Mouse (Mus musculus): Measurements from ENCODE around the gene Gpr87. TPM values are rescaled to one million over a fixed set of nuclear protein-coding genes. Genes with fewer than 3 reads are reported as not detected.

Gpr87 gene
- polyA plus RNA-seq, 1 experiment from 2014 or later: 0.26 TPM

GRCm38 (mm10) chr3:59208650-59209548 lies 14.0 kb upstream of the Gpr87 start:
- H3K4me1 ChIP-seq (replicated peaks): no peaks in the 10 kb centered on the region
- DNase-seq (ENCODE audit: low spot score): peak; percentile 6
- WGBS: 67% methylated on average over 4 of the region's 4 CpGs

GRCm38 (mm10) chr3:59205941-59206340 lies 11.0 kb upstream of the Gpr87 start:
- DNase-seq (ENCODE audit: low spot score): no peak
- no peaks in the 10 kb centered on the region for H3K36me3 ChIP-seq
- no peak overlapping the region for H3K4me3 ChIP-seq
- H3K4me1 ChIP-seq (replicated peaks): no peaks in the 10 kb centered on the region
- WGBS: 83% methylated on average over 4 of the region's 4 CpGs
- no peak overlapping the region for H3K27ac ChIP-seq
- no peaks in the 10 kb centered on the region for H3K27me3 ChIP-seq (ENCODE audit: insufficient read depth, poor library complexity, severe bottlenecking)
- H3K9me3 ChIP-seq: no peaks in the 10 kb centered on the region

More at GRCm38 (mm10) chr3:59208650-59209548, 14.0 kb upstream of the Gpr87 start:
- Histone ChIP-seq H3K36me3 (no peaks in the 10 kb centered on the region), H3K27ac (no peak overlapping the region), H3K9me3 (no peaks in the 10 kb centered on the region), H3K27me3 (ENCODE audit: insufficient read depth, poor library complexity, severe bottlenecking) (no peaks in the 10 kb centered on the region), H3K4me3 (no peak overlapping the region)

GRCm38 (mm10) chr3:59204719-59205503 lies 10.0 kb upstream of the Gpr87 start:
- Histone ChIP-seq H3K27ac (no peak overlapping the region), H3K27me3 (ENCODE audit: insufficient read depth, poor library complexity, severe bottlenecking) (no peaks in the 10 kb centered on the region), H3K9me3 (no peaks in the 10 kb centered on the region), H3K4me1 (replicated peaks) (no peaks in the 10 kb centered on the region), H3K36me3 (no peaks in the 10 kb centered on the region), H3K4me3 (no peak overlapping the region)
- DNase-seq (ENCODE audit: low spot score): no peak
- 89% methylated on average over 11 of the region's 11 CpGs for WGBS

- WGBS: 82% methylated on average over 8 of the region's 8 CpGs
- H3K27me3 ChIP-seq (ENCODE audit: insufficient read depth, poor library complexity, severe bottlenecking): no peaks in the 10 kb centered on the region
- no peaks in the 10 kb centered on the region for H3K36me3 ChIP-seq
- H3K4me1 ChIP-seq (replicated peaks): no peaks in the 10 kb centered on the region
- DNase-seq (ENCODE audit: low spot score): no peak
- H3K27ac ChIP-seq: no peak overlapping the region
- H3K4me3 ChIP-seq: no peak overlapping the region
- no peaks in the 10 kb centered on the region for H3K9me3 ChIP-seq
These were observed 9.1 kb upstream of the Gpr87 start for GRCm38 (mm10) chr3:59203802-59204520.

- no peaks in the 10 kb centered on the region for H3K36me3 ChIP-seq
- no peaks in the 10 kb centered on the region for H3K27me3 ChIP-seq (ENCODE audit: insufficient read depth, poor library complexity, severe bottlenecking)
- no peak overlapping the region for H3K4me3 ChIP-seq
- no peaks in the 10 kb centered on the region for H3K9me3 ChIP-seq
- WGBS: 90% methylated on average over 4 of the region's 4 CpGs
- no peaks in the 10 kb centered on the region for H3K4me1 ChIP-seq (replicated peaks)
- no peak for DNase-seq (ENCODE audit: low spot score)
- H3K27ac ChIP-seq: no peak overlapping the region
These were observed 2.5 kb upstream of the Gpr87 start for GRCm38 (mm10) chr3:59197329-59197948.

- WGBS: 91% methylated on average over 7 of the region's 7 CpGs
- DNase-seq (ENCODE audit: low spot score): no peak
- H3K9me3 ChIP-seq: no peaks in the 10 kb centered on the region
- no peak overlapping the region for H3K27ac ChIP-seq
- no peaks in the 10 kb centered on the region for H3K36me3 ChIP-seq
- no peaks in the 10 kb centered on the region for H3K4me1 ChIP-seq (replicated peaks)
- no peak overlapping the region for H3K4me3 ChIP-seq
- no peaks in the 10 kb centered on the region for H3K27me3 ChIP-seq (ENCODE audit: insufficient read depth, poor library complexity, severe bottlenecking)
These were observed 805 bp downstream of the Gpr87 start for GRCm38 (mm10) chr3:59194099-59194498.

GRCm38 (mm10) chr3:59191674-59192073 lies 3.2 kb downstream of the Gpr87 start:
- H3K9me3 ChIP-seq: no peaks in the 10 kb centered on the region
- H3K4me1 ChIP-seq (replicated peaks): no peaks in the 10 kb centered on the region
- H3K36me3 ChIP-seq: no peaks in the 10 kb centered on the region
- no peak for DNase-seq (ENCODE audit: low spot score)
- 96% methylated on average over 6 of the region's 6 CpGs for WGBS
- no peaks in the 10 kb centered on the region for H3K27me3 ChIP-seq (ENCODE audit: insufficient read depth, poor library complexity, severe bottlenecking)
- H3K4me3 ChIP-seq: no peak overlapping the region
- no peak overlapping the region for H3K27ac ChIP-seq

GRCm38 (mm10) chr3:59187336-59187735 lies 7.6 kb downstream of the Gpr87 start:
- WGBS: 89% methylated on average over 4 of the region's 4 CpGs
- no peak for DNase-seq (ENCODE audit: low spot score)

GRCm38 (mm10) chr3:59185662-59186061 lies 9.2 kb downstream of the Gpr87 start:
- no peak overlapping the region for H3K4me3 ChIP-seq
- WGBS: 87% methylated on average over 4 of the region's 4 CpGs
- H3K9me3 ChIP-seq: no peaks in the 10 kb centered on the region
- no peaks in the 10 kb centered on the region for H3K36me3 ChIP-seq
- H3K27ac ChIP-seq: no peak overlapping the region
- no peaks in the 10 kb centered on the region for H3K27me3 ChIP-seq (ENCODE audit: insufficient read depth, poor library complexity, severe bottlenecking)
- no peak for DNase-seq (ENCODE audit: low spot score)
- H3K4me1 ChIP-seq (replicated peaks): no peaks in the 10 kb centered on the region

More at GRCm38 (mm10) chr3:59187336-59187735, 7.6 kb downstream of the Gpr87 start:
- Histone ChIP-seq H3K27me3 (ENCODE audit: insufficient read depth, poor library complexity, severe bottlenecking) (no peaks in the 10 kb centered on the region), H3K36me3 (no peaks in the 10 kb centered on the region), H3K4me3 (no peak overlapping the region), H3K27ac (no peak overlapping the region), H3K4me1 (replicated peaks) (no peaks in the 10 kb centered on the region), H3K9me3 (no peaks in the 10 kb centered on the region)

- Histone ChIP-seq H3K27me3 (ENCODE audit: insufficient read depth, poor library complexity, severe bottlenecking) (no peaks in the 10 kb centered on the region), H3K9me3 (no peaks in the 10 kb centered on the region), H3K4me1 (replicated peaks) (no peaks in the 10 kb centered on the region), H3K4me3 (no peak overlapping the region), H3K36me3 (no peaks in the 10 kb centered on the region), H3K27ac (no peak overlapping the region)
- DNase-seq (ENCODE audit: low spot score): no peak
These were observed 12.8 kb downstream of the Gpr87 start for GRCm38 (mm10) chr3:59182129-59182528.

GRCm38 (mm10) chr3:59181134-59181533 lies 13.8 kb downstream of the Gpr87 start:
- no peak overlapping the region for H3K27ac ChIP-seq
- no peaks in the 10 kb centered on the region for H3K9me3 ChIP-seq
- H3K27me3 ChIP-seq (ENCODE audit: insufficient read depth, poor library complexity, severe bottlenecking): no peaks in the 10 kb centered on the region
- no peak overlapping the region for H3K4me3 ChIP-seq
- no peaks in the 10 kb centered on the region for H3K36me3 ChIP-seq
- 62% methylated on average over 5 of the region's 5 CpGs for WGBS
- no peak for DNase-seq (ENCODE audit: low spot score)
- no peaks in the 10 kb centered on the region for H3K4me1 ChIP-seq (replicated peaks)

GRCm38 (mm10) chr3:59176871-59177270 lies 18.0 kb downstream of the Gpr87 start:
- no peaks in the 10 kb centered on the region for H3K36me3 ChIP-seq
- H3K9me3 ChIP-seq: no peaks in the 10 kb centered on the region
- H3K27ac ChIP-seq: no peak overlapping the region
- no peaks in the 10 kb centered on the region for H3K4me1 ChIP-seq (replicated peaks)
- no peak overlapping the region for H3K4me3 ChIP-seq
- WGBS: 71% methylated on average over 5 of the region's 5 CpGs
- no peak for DNase-seq (ENCODE audit: low spot score)
- H3K27me3 ChIP-seq (ENCODE audit: insufficient read depth, poor library complexity, severe bottlenecking): no peaks in the 10 kb centered on the region

Measured in hindbrain, embryonic 10.5 days (tissue).